Mouse (Mus musculus) limb, embryonic 14.5 days (tissue): Measurements from ENCODE around the gene Shisa8. TPM values are rescaled to one million over a fixed set of nuclear protein-coding genes. Genes with fewer than 3 reads are reported as not detected.

Experiments used
- ATAC-seq: fragments of 200-750 bp; cut with Nextera tagmentation; 2 replicates; pipeline ENCODE4 v1.8.0; 2017; ENCODE audit warnings: low read depth, moderate number of reproducible peaks, moderate TSS enrichment; ENCODE audit not compliant: low FRiP score
- DNase-seq: peaks from one replicate; pipeline ENCODE4 v3.0.0-alpha.2; 2015; ENCODE audit warnings: low spot score
- H3K27ac ChIP-seq: fragments of 300-500 bp; sonication (generic); replicated peaks from 2 replicates; pipeline ENCODE4 v1.5.1; 2014; ENCODE audit warnings: low read depth, mild to moderate bottlenecking, low read length, moderate library complexity, mixed read lengths
- H3K27me3 ChIP-seq: fragments of 300-500 bp; sonication (generic); 2 replicates; pipeline ENCODE4 v1.6.1; 2014; ENCODE audit warnings: low read length, mixed read lengths; ENCODE audit not compliant: control insufficient read depth, insufficient read depth
- H3K36me3 ChIP-seq: fragments of 300-500 bp; sonication (generic); 2 replicates; pipeline ENCODE4 v1.6.1; 2014; ENCODE audit warnings: mild to moderate bottlenecking, low read length, moderate library complexity, mixed read lengths; ENCODE audit not compliant: control insufficient read depth, insufficient read depth
- H3K4me1 ChIP-seq: fragments of 300-500 bp; sonication (generic); 2 replicates; pipeline ENCODE4 v1.6.1; 2014; ENCODE audit warnings: antibody characterized with exemption, low read length, mixed read lengths; ENCODE audit not compliant: control insufficient read depth, insufficient read depth
- H3K4me2 ChIP-seq: fragments of 300-500 bp; sonication (generic); replicated peaks from 2 replicates; pipeline ENCODE4 v1.6.1; 2014; ENCODE audit warnings: low read depth, mild to moderate bottlenecking, low read length, moderate library complexity; ENCODE audit not compliant: severe bottlenecking
- H3K4me3 ChIP-seq: fragments of 300-500 bp; sonication (generic); replicated peaks from 2 replicates; pipeline ENCODE4 v1.5.1; 2014; ENCODE audit warnings: low read length
- H3K9ac ChIP-seq: fragments of 300-500 bp; sonication (generic); 2 replicates; pipeline ENCODE4 v1.6.1; 2014; ENCODE audit warnings: mild to moderate bottlenecking, low read depth, low read length, moderate library complexity; ENCODE audit not compliant: severe bottlenecking
- H3K9me3 ChIP-seq: fragments of 300-500 bp; sonication (generic); 2 replicates; pipeline ENCODE4 v1.6.1; 2016; ENCODE audit warnings: low read length; ENCODE audit not compliant: control insufficient read depth
- POLR2A ChIP-seq: fragments of 200-500 bp; IDR thresholded peaks from 2 replicates; pipeline ENCODE4 v1.8.0; 2012; ENCODE audit warnings: inconsistent platforms, mild to moderate bottlenecking, moderate library complexity, borderline replicate concordance; ENCODE audit not compliant: insufficient read depth, insufficient read length; ENCODE audit errors: extremely low read depth
- WGBS: fragments of 180-500 bp; shearing (Covaris S2); extraction: QIAGEN DNeasy Blood & Tissue Kit; methylation state at CpG from one replicate; pipeline ENCODE4 v1.1.7; 2014; 5-methylcytosine and 5-hydroxymethylcytosine counted together
- polyA plus RNA-seq, 2 experiments: library from polyadenylated mRNA; depleted of rRNA in 1 of 2; stranded (reverse) in 1 of 2; unstranded in 1 of 2; fragments of >200 nt; fragmentation: Nextera tagmentation in 1 of 2; extraction: Ambion mirVana in 1 of 2; gene quantifications; 2 replicates each; pipeline versions ENCODE4 v1.2.1 to v1.2.3; 2012 to 2014

Shisa8 gene
- polyA plus RNA-seq (2012; rRNA removed) (1.1 and 1.5 TPM in 2 replicates), polyA plus RNA-seq (2014; fragmentation: Nextera tagmentation; extraction: Ambion mirVana) (0.41 and 0.54 TPM in 2 replicates)

DNA sequence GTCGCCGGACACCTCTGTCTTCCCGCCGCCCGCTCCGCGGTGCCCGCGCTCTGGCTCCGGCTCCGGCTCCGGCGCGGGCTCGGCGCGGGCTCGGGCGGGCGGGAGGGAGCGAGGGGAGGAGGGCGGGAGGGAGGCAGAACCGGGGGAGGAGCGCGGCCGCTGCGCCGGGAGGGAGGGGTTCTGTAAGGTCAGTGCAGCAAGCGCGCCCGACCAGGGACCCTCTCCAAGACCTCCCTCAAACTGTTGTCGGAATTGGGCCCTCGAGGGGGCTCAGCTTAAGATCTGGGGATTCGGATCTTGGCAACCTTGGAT is at the start of gene Shisa8:
Shisa8 (minus strand) TSS at position 64 of the 312 bp plus-strand sequence.
- peak within 1 kb of the TSS; percentile 46 for H3K4me3 ChIP-seq
- H3K4me2 ChIP-seq: peak within 1 kb of the TSS; percentile 88
- H3K27ac ChIP-seq: no peak within 1 kb of the TSS
- no peak for DNase-seq
- ATAC-seq: peak; percentile 48; the same call in 1 of the 2 replicates
- H3K9me3 ChIP-seq: no peaks in the 10 kb centered on the region
- H3K4me1 ChIP-seq: peaks cover 17% of the 10 kb centered on the region; the same call in 1 of the 2 replicates
- H3K9ac ChIP-seq: peak within 1 kb of the TSS; percentile 50
- H3K36me3 ChIP-seq: no peaks in the 10 kb centered on the region
- TF ChIP-seq POLR2A: no peak
- WGBS: 0% methylated on average over 3 of the region's 34 CpGs
- H3K27me3 ChIP-seq: peaks cover 83% of the 10 kb centered on the region

DNA sequence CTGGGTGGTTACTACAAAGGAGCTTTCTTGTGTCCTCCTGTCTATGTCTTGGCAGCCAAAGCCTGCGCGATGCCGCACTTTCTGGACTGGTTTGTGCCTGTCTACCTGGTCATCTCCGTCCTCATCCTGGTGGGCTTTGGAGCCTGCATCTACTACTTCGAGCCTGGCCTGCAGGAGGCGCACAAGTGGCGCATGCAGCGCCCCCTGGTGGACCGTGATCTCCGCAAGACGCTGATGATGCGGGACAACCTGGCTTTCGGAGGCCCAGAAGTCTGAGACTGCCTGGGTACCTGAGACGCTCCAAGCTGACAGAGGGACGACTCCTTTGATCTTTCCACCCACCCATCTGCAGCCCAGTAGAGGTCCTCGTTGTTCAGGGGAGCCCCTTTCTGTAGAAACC is 46.9 kb upstream of the Shisa8 start:
- ATAC-seq (no peak), DNase-seq (no peak)
- no peaks in the 10 kb centered on the region for H3K36me3 ChIP-seq
- TF ChIP-seq POLR2A: no peak
- H3K27ac ChIP-seq: no peak overlapping the region
- H3K9ac ChIP-seq: no peak overlapping the region
- no peaks in the 10 kb centered on the region for H3K4me1 ChIP-seq
- no peaks in the 10 kb centered on the region for H3K9me3 ChIP-seq
- H3K4me3 ChIP-seq: no peak overlapping the region
- no peak overlapping the region for H3K4me2 ChIP-seq
- WGBS: 10% methylated on average over 16 of the region's 16 CpGs
- no peaks in the 10 kb centered on the region for H3K27me3 ChIP-seq

DNA sequence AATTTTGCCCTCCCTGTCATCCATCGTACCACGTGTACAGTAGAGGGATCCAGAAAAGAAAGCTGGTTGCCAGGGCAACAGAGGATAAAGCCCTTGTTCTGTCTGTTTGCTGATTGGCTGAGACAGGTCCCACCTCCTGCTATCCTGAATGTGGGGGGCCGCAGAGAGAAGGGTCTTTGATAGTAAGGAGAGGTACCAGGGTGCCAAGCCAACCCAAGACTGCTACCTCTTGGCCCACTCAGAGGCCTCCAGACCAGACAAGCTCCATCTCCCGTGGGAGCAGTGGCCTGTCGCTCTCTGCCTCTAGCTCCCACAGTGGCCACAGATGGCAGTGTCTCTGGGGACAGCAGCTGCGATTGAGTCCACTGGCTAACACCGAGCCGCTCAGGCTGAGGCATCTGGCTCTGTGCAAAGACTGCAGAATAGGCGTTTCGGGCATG is 43.3 kb upstream of the Shisa8 start:
- H3K27me3 ChIP-seq: no peaks in the 10 kb centered on the region
- no peaks in the 10 kb centered on the region for H3K4me1 ChIP-seq
- 18% methylated on average over 10 of the region's 10 CpGs for WGBS
- no peak overlapping the region for H3K27ac ChIP-seq
- H3K4me3 ChIP-seq: no peak overlapping the region
- DNase-seq (no peak), ATAC-seq (peak; percentile 26; the same call in 1 of the 2 replicates)
- no peak overlapping the region for H3K4me2 ChIP-seq
- no peak for TF ChIP-seq POLR2A
- no peaks in the 10 kb centered on the region for H3K36me3 ChIP-seq
- H3K9ac ChIP-seq: no peak overlapping the region
- no peaks in the 10 kb centered on the region for H3K9me3 ChIP-seq

DNA sequence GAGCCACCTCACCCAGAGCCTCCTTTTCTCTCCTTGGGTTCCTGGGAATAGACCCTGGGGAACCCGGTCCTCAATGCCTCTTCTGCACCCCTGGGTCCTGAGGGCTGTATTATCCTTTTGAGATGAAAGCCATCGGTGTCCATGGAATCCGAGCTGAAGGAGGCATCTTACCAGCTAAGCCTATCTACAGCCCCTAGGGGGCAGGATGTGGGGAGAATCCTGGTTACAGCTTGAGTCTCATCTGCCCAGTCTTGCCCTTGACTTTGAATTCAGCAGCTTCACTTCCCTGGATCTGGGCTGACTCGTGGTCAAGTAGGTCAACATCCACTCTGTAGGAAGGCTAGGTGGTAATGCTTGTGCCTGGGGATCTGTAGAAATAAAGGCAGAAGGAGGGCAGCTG is 42.6 kb upstream of the Shisa8 start:
- no peak for TF ChIP-seq POLR2A
- no peak overlapping the region for H3K4me2 ChIP-seq
- H3K36me3 ChIP-seq: no peaks in the 10 kb centered on the region
- no peak overlapping the region for H3K9ac ChIP-seq
- no peak overlapping the region for H3K27ac ChIP-seq
- H3K9me3 ChIP-seq: no peaks in the 10 kb centered on the region
- DNase-seq: no peak
- H3K4me1 ChIP-seq: no peaks in the 10 kb centered on the region
- no peak overlapping the region for H3K4me3 ChIP-seq
- no peaks in the 10 kb centered on the region for H3K27me3 ChIP-seq
- ATAC-seq: no peak
- WGBS: 51% methylated on average over 4 of the region's 4 CpGs

DNA sequence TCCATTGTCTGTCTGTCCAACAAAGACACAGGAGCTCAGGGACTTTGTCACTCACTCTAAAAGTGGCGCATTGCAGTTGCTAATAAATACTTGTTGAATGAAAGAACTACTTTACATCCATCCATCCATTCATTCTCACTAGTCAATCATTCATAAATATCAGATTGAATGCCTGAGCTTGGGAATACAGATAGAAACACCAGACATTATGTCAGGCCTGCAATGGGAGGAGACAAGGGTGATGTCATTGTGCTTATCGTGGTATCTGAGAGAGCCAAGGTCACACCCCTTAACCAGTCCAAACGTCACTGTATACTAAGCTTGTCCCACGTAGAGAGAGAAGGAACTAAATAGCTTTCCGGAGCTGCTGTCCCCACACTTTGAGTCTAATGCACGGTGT is 39.5 kb upstream of the Shisa8 start, which contains the start of gene 1500009C09Rik:
1500009C09Rik (plus strand) TSS at position 301 of the 400 bp plus-strand sequence.
- no peak for TF ChIP-seq POLR2A
- DNase-seq (no peak), ATAC-seq (no peak)
- Histone ChIP-seq H3K27ac (no peak within 1 kb of the TSS), H3K9ac (no peak within 1 kb of the TSS), H3K4me3 (no peak within 1 kb of the TSS), H3K27me3 (no peaks in the 10 kb centered on the region), H3K4me2 (no peak within 1 kb of the TSS), H3K4me1 (no peaks in the 10 kb centered on the region), H3K36me3 (no peaks in the 10 kb centered on the region), H3K9me3 (no peaks in the 10 kb centered on the region)
- 91% methylated on average over 6 of the region's 6 CpGs for WGBS

DNA sequence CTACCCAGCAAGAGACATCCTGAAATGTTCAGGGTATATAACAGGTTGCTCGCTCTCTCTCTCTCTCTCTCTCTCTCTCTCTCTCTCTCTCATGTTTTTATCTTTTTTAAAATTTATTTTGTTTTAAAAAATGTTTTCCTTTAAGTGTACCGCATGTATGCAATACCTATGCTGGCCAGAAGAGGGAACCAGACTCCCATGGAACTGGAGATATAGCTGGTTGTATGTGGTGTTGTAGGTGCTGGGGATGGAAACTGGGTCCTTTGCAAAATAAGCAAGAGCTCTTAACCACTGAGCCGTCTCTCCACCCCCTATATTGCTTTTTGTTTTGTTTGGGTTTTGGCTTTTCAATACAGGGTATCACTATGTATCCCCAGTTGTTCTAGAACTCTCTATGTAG is 39.0 kb upstream of the Shisa8 start:
- H3K27me3 ChIP-seq: no peaks in the 10 kb centered on the region
- no peaks in the 10 kb centered on the region for H3K36me3 ChIP-seq
- 94% methylated on average over 3 of the region's 3 CpGs for WGBS
- TF ChIP-seq POLR2A: no peak
- H3K4me3 ChIP-seq: no peak overlapping the region
- no peak overlapping the region for H3K4me2 ChIP-seq
- H3K9me3 ChIP-seq: no peaks in the 10 kb centered on the region
- DNase-seq (no peak), ATAC-seq (no peak)
- H3K9ac ChIP-seq: no peak overlapping the region
- no peak overlapping the region for H3K27ac ChIP-seq
- no peaks in the 10 kb centered on the region for H3K4me1 ChIP-seq
